Mouse (Mus musculus): ENCODE results near the gene Oosp1.

DNA sequence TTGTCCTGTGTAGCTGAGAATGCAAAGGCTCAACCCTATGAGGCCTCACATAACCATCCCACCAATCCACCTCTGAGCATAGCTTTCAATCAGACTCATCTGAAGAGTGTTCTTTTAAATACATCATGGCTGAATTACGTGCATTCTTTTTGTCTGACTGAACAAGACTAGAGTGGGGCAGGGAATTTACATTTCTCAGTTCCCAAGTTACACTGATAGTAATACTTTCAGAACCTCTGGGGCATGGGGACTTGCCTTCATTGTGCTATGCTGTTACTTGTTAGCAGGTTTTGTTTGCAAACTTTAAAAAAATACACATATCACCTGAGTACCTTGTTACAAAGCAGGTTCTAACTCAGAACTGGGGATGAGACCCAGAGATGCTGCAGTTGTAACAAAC, 504 bp upstream of the Oosp1 start:
- TF ChIP-seq CTCF (IDR thresholded peaks at IDR 0.05; ENCODE audit: low read depth, low read length) (no peak), POLR2A (IDR thresholded peaks at IDR 0.05; ENCODE audit: borderline replicate concordance, low read depth, low read length) (no peak)
